Mouse (Mus musculus) spleen, postnatal 4 days (tissue): ENCODE data around the gene Foxe1.

Source experiments
- DNase-seq, 2 experiments: peaks; one replicate each; pipeline ENCODE4 v3.0.0; 2022; ENCODE audit warnings: low spot score in 2 of 2

Foxe1 gene

GRCm38 (mm10) chr4:46347580-46348515 lies 4.4 kb downstream of the Foxe1 start:
- DNase-seq = no peak

DNA sequence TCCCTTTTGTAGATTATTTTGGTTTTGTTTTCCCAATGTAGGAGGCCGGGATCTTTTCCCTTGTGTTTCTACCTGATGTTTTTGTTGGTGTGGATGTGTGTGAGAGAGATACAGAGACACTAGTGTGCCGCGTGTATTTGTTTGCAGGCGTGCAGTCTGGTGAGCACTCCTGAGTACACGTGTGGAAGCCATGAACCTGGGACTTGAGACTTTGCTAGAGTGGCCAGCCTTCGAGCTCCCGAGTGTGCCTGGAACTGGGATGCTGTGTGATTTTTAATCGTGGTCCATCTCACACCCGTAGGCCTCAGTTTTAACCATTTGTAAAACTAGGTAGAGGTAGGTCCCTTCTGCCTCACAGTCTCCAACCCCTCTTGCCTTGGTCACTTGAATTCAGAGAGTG lies 5.5 kb downstream of the Foxe1 start:
- DNase-seq = no peak

DNA sequence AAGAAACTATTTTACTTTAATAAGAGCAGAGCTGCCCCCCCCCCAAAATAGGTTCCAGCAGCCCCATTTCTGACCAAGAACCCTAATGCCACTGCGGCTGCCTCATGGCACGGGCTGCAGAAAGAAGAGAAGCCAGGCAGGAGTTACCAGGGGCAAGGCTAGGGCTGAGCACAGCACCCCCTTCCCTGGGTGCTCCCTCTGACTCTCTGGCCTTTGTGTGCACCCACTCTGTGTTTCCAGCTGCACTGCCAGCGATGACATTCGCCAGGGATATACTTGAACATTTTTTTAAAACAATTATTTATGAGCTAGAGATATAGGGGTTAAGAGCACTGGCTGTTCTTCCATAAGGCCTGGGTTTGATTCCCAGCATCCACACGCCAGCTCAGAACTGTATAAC lies 6.1 kb downstream of the Foxe1 start:
- no peak for DNase-seq

GRCm38 (mm10) chr4:46353045-46353444 lies 9.6 kb downstream of the Foxe1 start:
- DNase-seq = no peak

DNA sequence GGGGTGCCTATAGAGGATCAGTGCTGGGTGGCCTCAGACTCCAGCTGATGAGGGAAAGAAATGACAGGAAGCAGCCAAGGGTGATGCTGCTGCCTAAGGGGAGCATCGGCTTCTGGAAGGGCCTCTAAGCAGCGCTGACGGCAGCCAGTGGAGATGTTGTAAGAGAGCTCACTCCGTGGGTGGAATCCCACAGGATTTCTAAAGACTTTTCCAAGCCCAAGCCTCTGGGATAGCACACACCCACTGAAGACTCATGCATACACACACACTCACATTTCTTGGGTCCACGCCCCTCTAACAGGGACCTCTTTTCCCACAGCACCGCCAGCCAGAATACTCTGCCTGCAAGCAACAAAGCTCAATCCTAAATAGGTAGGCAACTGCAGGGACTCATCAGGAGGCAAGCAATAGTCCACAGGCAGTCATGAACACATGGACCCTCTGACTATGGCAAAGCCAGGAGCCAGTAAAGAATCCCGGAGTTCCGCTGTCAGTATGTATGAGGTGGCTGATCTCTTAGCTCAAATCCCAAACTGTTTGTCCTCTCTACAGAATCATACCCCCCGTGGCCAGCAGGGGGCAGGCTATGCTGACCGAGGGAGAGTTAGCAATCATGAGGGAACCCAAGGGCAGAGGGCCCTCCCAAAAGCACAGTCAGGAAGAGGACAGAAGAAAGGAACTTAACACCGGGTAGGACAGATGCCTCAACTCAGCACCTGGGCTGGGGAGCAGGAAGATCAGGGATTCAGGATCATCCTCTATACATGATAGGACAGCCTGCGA lies 13.1 kb downstream of the Foxe1 start:
- peak; percentile 56 to 87 for DNase-seq

- DNase-seq = no peak
These were observed 16.3 kb downstream of the Foxe1 start for GRCm38 (mm10) chr4:46359539-46360253.

GRCm38 (mm10) chr4:46361258-46361657 lies 17.8 kb downstream of the Foxe1 start:
- no peak for DNase-seq

- DNase-seq = no peak
These were observed 21.0 kb downstream of the Foxe1 start for GRCm38 (mm10) chr4:46364360-46364759.

- no peak for DNase-seq
These were observed 24.1 kb downstream of the Foxe1 start for GRCm38 (mm10) chr4:46367487-46367959.

GRCm38 (mm10) chr4:46369070-46369469 lies 25.7 kb downstream of the Foxe1 start:
- no peak for DNase-seq

- DNase-seq = no peak
These were observed 27.0 kb downstream of the Foxe1 start for GRCm38 (mm10) chr4:46370406-46370805.

- DNase-seq = no peak
These were observed 27.6 kb downstream of the Foxe1 start for GRCm38 (mm10) chr4:46371030-46371429.

- DNase-seq = peak in 1 of 2 experiments; percentile 43
These were observed 31.0 kb downstream of the Foxe1 start for GRCm38 (mm10) chr4:46374455-46374854.

- peak; percentile 80 to 91 for DNase-seq
These were observed 31.5 kb downstream of the Foxe1 start for GRCm38 (mm10) chr4:46374869-46375368.

DNA sequence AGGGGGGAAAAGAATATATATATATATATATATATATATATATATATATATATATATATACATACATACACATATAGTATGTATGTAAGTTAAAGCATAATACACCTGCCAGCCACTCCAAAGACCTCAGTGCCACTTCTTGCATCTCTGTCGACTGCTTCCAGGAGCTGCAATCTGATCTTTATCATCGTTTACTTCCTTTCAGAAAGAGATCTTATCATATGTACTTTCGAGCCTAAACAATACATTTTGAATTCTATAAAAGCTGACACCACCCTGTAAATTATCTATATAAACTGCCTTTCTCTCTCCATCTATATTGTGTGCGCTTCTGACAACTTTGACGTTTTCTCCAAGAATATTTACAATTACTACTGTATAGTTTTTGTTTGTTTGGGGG lies 45.1 kb downstream of the Foxe1 start:
- DNase-seq = no peak

DNA sequence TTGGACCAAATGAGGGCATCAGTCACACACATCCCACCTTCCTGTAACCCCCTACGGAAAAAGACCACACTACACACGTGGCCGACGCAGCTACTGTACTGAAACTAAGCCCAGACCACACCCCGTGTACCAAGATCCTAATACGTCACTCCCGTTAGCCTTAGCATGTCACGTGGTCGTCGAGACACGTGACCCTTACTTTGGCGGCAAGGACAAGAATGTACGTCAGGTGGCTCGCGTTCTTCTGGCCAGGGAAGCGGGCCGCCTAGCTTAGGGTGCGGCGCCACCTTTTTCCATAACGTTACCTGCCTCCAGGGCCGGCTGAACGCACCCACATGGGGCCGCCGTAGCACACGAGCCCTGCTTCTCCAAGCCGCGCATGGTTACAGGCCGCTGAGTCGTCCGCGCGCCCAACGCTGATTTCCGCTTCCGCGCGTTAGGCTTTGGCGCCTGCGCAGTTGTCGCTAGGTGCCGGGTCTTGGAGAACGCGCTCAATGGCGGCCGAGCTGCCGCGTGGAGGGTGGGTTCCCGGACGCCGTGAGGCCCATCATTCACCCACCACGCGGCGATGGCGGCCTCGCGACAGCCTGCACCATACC lies 45.7 kb downstream of the Foxe1 start, which contains the start of gene Trmo:
Trmo (minus strand) TSS at position 425 of the 599 bp plus-strand sequence.
- peak; percentile 93 to 98 for DNase-seq

- DNase-seq = peak; percentile 45 to 73
These were observed 46.4 kb downstream of the Foxe1 start for GRCm38 (mm10) chr4:46389612-46390341.

DNA sequence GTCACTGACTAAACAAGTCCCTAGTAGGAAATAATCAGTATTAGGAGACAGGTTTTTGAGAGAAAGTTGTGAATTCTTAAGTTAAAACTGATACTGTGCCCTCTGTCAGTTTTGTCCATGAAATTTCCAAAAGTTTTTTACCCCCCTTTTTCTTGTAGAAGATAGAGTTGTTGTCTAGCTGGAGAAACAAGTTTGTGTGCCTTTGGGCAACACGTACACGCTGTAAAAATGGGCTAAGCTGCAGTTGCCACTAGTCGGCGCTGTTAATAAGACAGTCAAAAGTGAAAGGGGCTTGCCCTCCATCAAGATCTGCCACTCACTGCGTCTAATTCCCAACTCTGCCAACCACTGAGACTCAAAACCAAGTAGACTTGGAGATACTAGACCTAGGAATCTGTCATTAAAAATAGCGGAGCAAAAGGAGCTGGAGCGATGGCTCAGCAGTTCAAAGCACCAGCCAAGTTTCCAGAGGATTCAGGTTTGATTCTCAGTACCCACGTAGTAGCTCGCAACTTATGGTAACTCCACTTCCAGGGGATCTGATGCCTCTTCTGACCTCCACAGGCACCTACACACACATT lies 47.1 kb downstream of the Foxe1 start:
- peak; percentile 89 to 94 for DNase-seq

DNA sequence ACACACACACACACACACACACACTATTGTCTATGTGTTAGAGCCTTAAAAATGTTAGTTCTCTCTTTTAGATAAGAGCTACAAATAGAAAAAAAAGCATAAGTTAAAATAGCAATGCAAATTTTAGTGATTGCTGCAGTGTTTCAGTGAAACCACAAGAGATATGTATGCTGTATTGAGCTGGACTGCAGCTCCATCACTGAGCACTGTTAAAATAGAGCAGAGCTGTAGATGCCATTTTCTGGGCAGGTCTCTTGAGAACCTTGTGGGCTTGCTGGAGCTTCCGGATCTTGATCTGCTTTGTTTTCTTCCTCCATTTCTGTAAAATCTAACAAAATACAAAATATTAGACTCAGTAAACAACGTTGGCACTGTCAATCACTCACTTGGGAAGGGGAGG lies 51.0 kb downstream of the Foxe1 start:
- no peak for DNase-seq

DNA sequence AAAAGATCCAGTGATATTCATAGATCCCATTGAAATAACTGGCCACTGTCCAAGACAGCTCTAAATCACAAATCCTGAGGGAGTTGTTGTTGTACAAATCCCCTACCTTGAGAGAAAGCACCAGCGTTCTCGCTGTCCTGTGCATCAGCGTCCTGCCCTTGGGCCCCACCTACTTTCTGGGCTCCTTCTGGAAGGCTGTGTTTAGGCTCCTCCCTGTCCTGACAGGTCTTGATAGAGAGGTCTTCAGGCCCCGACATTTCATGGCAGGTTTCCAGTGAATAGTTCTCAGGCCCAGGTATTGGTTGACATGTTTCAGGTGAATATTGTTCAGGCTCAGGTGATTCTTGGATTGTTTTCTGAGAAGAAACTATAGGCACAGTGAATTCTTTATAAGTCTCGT lies 52.3 kb downstream of the Foxe1 start:
- peak; percentile 68 to 73 for DNase-seq
